Comparison of ENCODE assay signal across 22 mouse cellular contexts in genomic region chr7:78483729-78484128, GRCm38 (mm10).
A peak's percentile ranks its signal among the peaks of the same experiment; 100 is the strongest.
DNase-seq lines count a peak whose midpoint lies in the region; ATAC-seq and TF ChIP-seq lines count a peak whose summit lies in the region.
"Had no signal": no experiment of that assay in that cellular context is flagged by ENCODE, and none has a peak within 500 bp of the region (broad histone marks: within the 10 kb centered on the region; RNA-seq: fewer than 3 reads in every experiment).

No protein-coding gene starts in this region.

- H3K9me3 ChIP-seq in hindbrain, embryonic 15.5 days = no peaks in the 10 kb centered on the region
- no peaks in the 10 kb centered on the region for H3K9me3 ChIP-seq in hindbrain, embryonic 14.5 days (ENCODE audit: control insufficient read depth, low read length)
- H3K9me3 ChIP-seq in midbrain, embryonic 15.5 days = no peaks in the 10 kb centered on the region
- no peaks in the 10 kb centered on the region for H3K9me3 ChIP-seq in midbrain, postnatal 0 days (ENCODE audit: low read length)
- H3K9me3 ChIP-seq: embryonic facial prominence, embryonic 13.5 days; forebrain, embryonic 10.5 days; forebrain, embryonic 15.5 days; heart, embryonic 12.5 days; liver, embryonic 12.5 days; megakaryocyte, embryonic 14.5 days; stomach, embryonic 15.5 days had no signal

- TF ChIP-seq CTCF in midbrain, postnatal 0 days (IDR thresholded peaks at IDR 0.05) = no peak

- H3K36me3 ChIP-seq in hindbrain, embryonic 15.5 days = no peaks in the 10 kb centered on the region
- no peaks in the 10 kb centered on the region for H3K36me3 ChIP-seq in hindbrain, embryonic 14.5 days (replicated peaks; ENCODE audit: control insufficient read depth, insufficient read depth)
- no peaks in the 10 kb centered on the region for H3K36me3 ChIP-seq in midbrain, embryonic 15.5 days (replicated peaks)
- no peaks in the 10 kb centered on the region for H3K36me3 ChIP-seq in midbrain, postnatal 0 days (ENCODE audit: insufficient read depth, low read length)
- H3K36me3 ChIP-seq: embryonic facial prominence, embryonic 13.5 days; forebrain, embryonic 10.5 days; forebrain, embryonic 15.5 days; heart, embryonic 12.5 days; liver, embryonic 12.5 days; stomach, embryonic 15.5 days had no signal

- ATAC-seq in hindbrain, embryonic 15.5 days (ENCODE audit: low FRiP score, low read depth) = no peak
- ATAC-seq in hindbrain, embryonic 14.5 days (ENCODE audit: low FRiP score) = no peak
- ATAC-seq in midbrain, embryonic 15.5 days (replicated peaks) = no peak
- no peak for ATAC-seq in midbrain, postnatal 0 days (ENCODE audit: low FRiP score)
- ATAC-seq: forebrain, embryonic 15.5 days; liver, embryonic 12.5 days; liver, postnatal 0 days had no signal

- H3K4me1 ChIP-seq in hindbrain, embryonic 15.5 days (replicated peaks) = peaks cover 12% of the 10 kb centered on the region
- peaks cover 12% of the 10 kb centered on the region; the same call in 1 of the 2 replicates for H3K4me1 ChIP-seq in hindbrain, embryonic 14.5 days (replicated peaks; ENCODE audit: control insufficient read depth, insufficient read depth, low read length)
- H3K4me1 ChIP-seq in midbrain, embryonic 15.5 days = peaks cover 6% of the 10 kb centered on the region
- peaks cover 4% of the 10 kb centered on the region; the same call in 1 of the 2 replicates for H3K4me1 ChIP-seq in midbrain, postnatal 0 days (ENCODE audit: insufficient read depth, low read length)
- H3K4me1 ChIP-seq: embryonic facial prominence, embryonic 13.5 days; forebrain, embryonic 10.5 days; heart, embryonic 12.5 days; liver, embryonic 12.5 days; megakaryocyte, embryonic 14.5 days; stomach, embryonic 15.5 days had no signal

- peak overlapping the region; percentile 36 for H3K27ac ChIP-seq in hindbrain, embryonic 15.5 days (replicated peaks)
- H3K27ac ChIP-seq in hindbrain, embryonic 14.5 days = no peak overlapping the region; the same call in 1 of the 2 replicates
- 0 out of 2 replicates have a peak overlapping the region, but pooled peaks have one; percentile 23 for H3K27ac ChIP-seq in midbrain, embryonic 15.5 days
- no peak overlapping the region for H3K27ac ChIP-seq in midbrain, postnatal 0 days (ENCODE audit: low read depth, low read length)
- H3K27ac ChIP-seq: embryonic facial prominence, embryonic 13.5 days; forebrain, embryonic 10.5 days; heart, adult 2 months; liver, embryonic 12.5 days; stomach, embryonic 15.5 days had no signal

- 73% methylated on average over 3 of the region's 3 CpGs for WGBS in hindbrain, embryonic 15.5 days
- WGBS in hindbrain, embryonic 14.5 days = 72% methylated on average over 3 of the region's 3 CpGs
- 82% methylated on average over 3 of the region's 3 CpGs for WGBS in midbrain, embryonic 15.5 days
- WGBS in midbrain, postnatal 0 days = 90% methylated on average over 3 of the region's 3 CpGs

- no peak for DNase-seq in hindbrain, embryonic 14.5 days (ENCODE audit: low spot score)
- DNase-seq in midbrain, postnatal 0 days (ENCODE audit: low spot score) = no peak
- peak; percentile 69 for DNase-seq in cerebellum, adult 9-10 months
- DNase-seq in cerebellum, postnatal 14 days = peak; percentile 48 to 52
- no peak for DNase-seq in ovary, postnatal 36 days (ENCODE audit: low spot score)
- no peak for DNase-seq in urinary bladder, postnatal 36 days (ENCODE audit: low spot score in 2 of 2)
- DNase-seq: B cell, adult 2 months; layer of hippocampus, postnatal 36 days; left cerebral cortex, postnatal 4 days; liver, postnatal 0 days; lung, postnatal 4 days; right cerebral cortex, postnatal 25 days had no signal

- H3K4me2 ChIP-seq in hindbrain, embryonic 15.5 days = no peak overlapping the region
- no peak overlapping the region for H3K4me2 ChIP-seq in hindbrain, embryonic 14.5 days (replicated peaks)
- H3K4me2 ChIP-seq in midbrain, embryonic 15.5 days = no peak overlapping the region
- no peak overlapping the region for H3K4me2 ChIP-seq in midbrain, postnatal 0 days (ENCODE audit: low read depth, low read length, poor library complexity, severe bottlenecking)
- H3K4me2 ChIP-seq: embryonic facial prominence, embryonic 13.5 days; forebrain, embryonic 15.5 days; heart, embryonic 12.5 days; liver, embryonic 12.5 days; stomach, embryonic 15.5 days had no signal

- H3K27me3 ChIP-seq in hindbrain, embryonic 15.5 days = no peaks in the 10 kb centered on the region
- no peaks in the 10 kb centered on the region for H3K27me3 ChIP-seq in hindbrain, embryonic 14.5 days (ENCODE audit: control insufficient read depth, insufficient read depth, low read length)
- H3K27me3 ChIP-seq in midbrain, embryonic 15.5 days (replicated peaks) = no peaks in the 10 kb centered on the region
- H3K27me3 ChIP-seq in midbrain, postnatal 0 days (ENCODE audit: insufficient read depth, low read length) = no peaks in the 10 kb centered on the region
- H3K27me3 ChIP-seq: embryonic facial prominence, embryonic 13.5 days; forebrain, embryonic 15.5 days; heart, embryonic 12.5 days; liver, embryonic 12.5 days; megakaryocyte, embryonic 14.5 days; stomach, embryonic 15.5 days had no signal

- no peak overlapping the region for H3K4me3 ChIP-seq in hindbrain, embryonic 15.5 days
- H3K4me3 ChIP-seq in hindbrain, embryonic 14.5 days (replicated peaks; ENCODE audit: low read length) = no peak overlapping the region
- H3K4me3 ChIP-seq in midbrain, embryonic 15.5 days = no peak overlapping the region
- no peak overlapping the region for H3K4me3 ChIP-seq in midbrain, postnatal 0 days (ENCODE audit: low read depth, low read length)
- H3K4me3 ChIP-seq: embryonic facial prominence, embryonic 13.5 days; forebrain, embryonic 10.5 days; forebrain, embryonic 15.5 days; heart, adult 2 months; heart, embryonic 12.5 days; liver, embryonic 12.5 days; megakaryocyte, embryonic 14.5 days; stomach, embryonic 15.5 days had no signal

- H3K9ac ChIP-seq in hindbrain, embryonic 15.5 days = no peak overlapping the region
- H3K9ac ChIP-seq in hindbrain, embryonic 14.5 days = no peak overlapping the region
- H3K9ac ChIP-seq in midbrain, embryonic 15.5 days = no peak overlapping the region
- H3K9ac ChIP-seq in midbrain, postnatal 0 days (replicated peaks; ENCODE audit: low read length, poor library complexity, severe bottlenecking) = no peak overlapping the region
- H3K9ac ChIP-seq: embryonic facial prominence, embryonic 13.5 days; forebrain, embryonic 15.5 days; heart, embryonic 12.5 days; liver, embryonic 12.5 days; liver, postnatal 0 days; stomach, embryonic 15.5 days had no signal

Comparison
In these comparisons a context has a peak if more than half of its experiments do, and no peak if none do; other contexts are left out.
1. H3K27ac ChIP-seq: peak in hindbrain, embryonic 15.5 days (single experiment) and midbrain, embryonic 15.5 days (single experiment); none in hindbrain, embryonic 14.5 days (single experiment) and midbrain, postnatal 0 days (single experiment).
2. DNase-seq: peak in cerebellum, adult 9-10 months (single experiment) and cerebellum, postnatal 14 days (2 of 2); none in hindbrain, embryonic 14.5 days (single experiment), midbrain, postnatal 0 days (single experiment), ovary, postnatal 36 days (single experiment) and urinary bladder, postnatal 36 days (0 of 2).